Mouse (Mus musculus) CH12.LX (cell line): ENCODE measurements around the gene Arhgef3.

Source experiments
- CTCF ChIP-seq, 2 experiments: IDR thresholded peaks in 1 of 2; conservative IDR thresholded peaks in 1 of 2; 2 replicates each; pipeline ENCODE4 v1.5.1; 2011 to 2012; ENCODE audit warnings: low read depth in 2 of 2, low read length in 2 of 2, improper control_type of control experiment in 1 of 2, inconsistent platforms in 1 of 2, mild to moderate bottlenecking in 1 of 2, moderate library complexity in 1 of 2
- POLR2A ChIP-seq: IDR thresholded peaks from 2 replicates; pipeline ENCODE4 v1.6.1; 2011; ENCODE audit warnings: low read depth, mild to moderate bottlenecking, improper control_type of control experiment, low read length
- ZC3H11A ChIP-seq: IDR thresholded peaks from 2 replicates; pipeline ENCODE4 v1.6.1; 2012; ENCODE audit warnings: low read depth, mild to moderate bottlenecking, inconsistent platforms, low read length, improper control_type of control experiment

DNA sequence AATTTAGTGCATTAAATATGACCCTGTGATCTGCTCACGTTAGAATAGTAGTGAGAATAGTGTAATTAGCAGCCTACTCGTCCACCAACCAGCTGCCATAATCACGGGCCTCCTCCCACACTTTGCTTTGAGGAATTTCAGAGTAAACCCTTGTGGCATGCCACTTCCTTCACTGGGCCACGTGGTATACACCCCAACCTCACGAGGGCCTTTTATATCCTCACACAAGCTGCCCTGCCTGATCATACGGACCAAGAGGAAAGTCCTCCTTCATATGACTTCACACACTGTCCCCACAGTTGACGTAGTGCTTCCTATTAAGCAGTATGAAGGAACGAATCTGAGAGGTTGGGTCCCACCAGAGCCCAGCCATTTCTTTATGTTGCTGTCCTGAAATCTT is 202.4 kb downstream of the Arhgef3 start:
- no peak for TF ChIP-seq CTCF (conservative IDR thresholded peaks at IDR 0.05 in 1 of 2, IDR thresholded peaks at IDR 0.05 in 1 of 2; ENCODE audit: low read depth in 2 of 2, low read length in 2 of 2)
- no peak for TF ChIP-seq ZC3H11A
- TF ChIP-seq POLR2A, result no peak
